Mouse (Mus musculus) MEL (cell line): ENCODE measurements around the gene Tmem253. TPM values are rescaled to one million over a fixed set of nuclear protein-coding genes. Genes with fewer than 3 reads are reported as not detected.

Source experiments
- DNase-seq: peaks from one replicate; pipeline ENCODE4 v3.0.0; 2011; ENCODE audit warnings: low read depth, low spot score
- H3K27ac ChIP-seq: 2 replicates; pipeline ENCODE4 v1.5.1; 2012; ENCODE audit warnings: low read depth, mild to moderate bottlenecking, control low read depth, low read length, moderate library complexity; ENCODE audit not compliant: control insufficient read depth
- H3K27me3 ChIP-seq, 2 experiments: fragments of 150-350 bp in 1 of 2; sonication (generic) in 1 of 2; 2 replicates each; pipeline ENCODE4 v1.6.1; 2012; ENCODE audit warnings: low read length in 2 of 2, mild to moderate bottlenecking in 2 of 2, improper control_type of control experiment in 1 of 2, moderate library complexity in 1 of 2; ENCODE audit not compliant: insufficient read depth in 2 of 2, control insufficient read depth in 1 of 2
- H3K36me3 ChIP-seq, 2 experiments: 2 replicates each; pipeline ENCODE4 v1.6.1; 2012 to 2014; ENCODE audit warnings: low read length in 2 of 2, improper control_type of control experiment in 1 of 2, inconsistent platforms in 1 of 2, mild to moderate bottlenecking in 1 of 2; ENCODE audit not compliant: insufficient read depth in 2 of 2, control insufficient read depth in 1 of 2
- H3K4me1 ChIP-seq, 2 experiments: fragments of 150-350 bp in 1 of 2; sonication (generic) in 1 of 2; 2 replicates each; pipeline ENCODE4 v1.6.1; 2012; ENCODE audit warnings: low read length in 2 of 2, improper control_type of control experiment in 1 of 2, mild to moderate bottlenecking in 1 of 2; ENCODE audit not compliant: insufficient read depth in 2 of 2, control insufficient read depth in 1 of 2
- H3K4me3 ChIP-seq, 2 experiments: fragments of 150-350 bp in 1 of 2; sonication (generic) in 1 of 2; 2 replicates each; pipeline ENCODE4 v1.5.1; 2012; ENCODE audit warnings: low read depth in 2 of 2, low read length in 2 of 2, mild to moderate bottlenecking in 2 of 2, moderate library complexity in 2 of 2, control low read depth in 1 of 2, improper control_type of control experiment in 1 of 2; ENCODE audit not compliant: control insufficient read depth in 1 of 2, insufficient read depth in 1 of 2
- H3K79me2 ChIP-seq: 2 replicates; pipeline ENCODE4 v1.6.1; 2012; ENCODE audit warnings: mild to moderate bottlenecking, low read length, moderate library complexity; ENCODE audit not compliant: control insufficient read depth, poor library complexity, insufficient read depth
- H3K9ac ChIP-seq: 2 replicates; pipeline ENCODE4 v1.6.1; 2012; ENCODE audit warnings: low read depth, mild to moderate bottlenecking, control low read depth, low read length, moderate library complexity; ENCODE audit not compliant: control insufficient read depth, poor library complexity, severe bottlenecking
- H3K9me3 ChIP-seq: fragments of 150-350 bp; sonication (generic); replicated peaks from 2 replicates; pipeline ENCODE4 v1.6.1; 2012; ENCODE audit warnings: mild to moderate bottlenecking, low read length, improper control_type of control experiment, moderate library complexity; ENCODE audit not compliant: insufficient read depth
- BHLHE40 ChIP-seq: IDR thresholded peaks from 2 replicates; pipeline ENCODE4 v1.6.1; 2012; ENCODE audit warnings: low read depth, mild to moderate bottlenecking, inconsistent platforms, low read length, improper control_type of control experiment, borderline replicate concordance
- CHD1 ChIP-seq: IDR thresholded peaks from 2 replicates; pipeline ENCODE4 v1.6.1; 2012; ENCODE audit warnings: low read depth, mild to moderate bottlenecking, inconsistent platforms, low read length, improper control_type of control experiment
- CHD2 ChIP-seq: IDR thresholded peaks from 2 replicates; pipeline ENCODE4 v1.6.1; 2011; ENCODE audit warnings: low read length, improper control_type of control experiment
- CTCF ChIP-seq, 3 experiments: IDR thresholded peaks in 2 of 3; conservative IDR thresholded peaks in 1 of 3; 2 replicates each; pipeline ENCODE4 v1.5.1; 2011 to 2012; ENCODE audit warnings: low read length in 3 of 3, low read depth in 2 of 3, mild to moderate bottlenecking in 2 of 3, improper control_type of control experiment in 1 of 3, inconsistent platforms in 1 of 3, mixed read lengths in 1 of 3, moderate library complexity in 1 of 3; ENCODE audit not compliant: control insufficient read depth in 1 of 3, insufficient read depth in 1 of 3, poor library complexity in 1 of 3, severe bottlenecking in 1 of 3
- ETS1 ChIP-seq: IDR thresholded peaks from 2 replicates; pipeline ENCODE4 v1.6.1; 2012; ENCODE audit warnings: low read depth, mild to moderate bottlenecking, inconsistent platforms, low read length, improper control_type of control experiment, moderate library complexity
- GABPA ChIP-seq: IDR thresholded peaks from 2 replicates; pipeline ENCODE4 v1.6.1; 2012; ENCODE audit warnings: low read depth, mild to moderate bottlenecking, inconsistent platforms, low read length, improper control_type of control experiment, moderate library complexity
- GATA1 ChIP-seq: IDR thresholded peaks from 2 replicates; pipeline ENCODE4 v1.6.1; 2011; ENCODE audit warnings: low read depth, low read length, improper control_type of control experiment
- HCFC1 ChIP-seq: IDR thresholded peaks from 2 replicates; pipeline ENCODE4 v1.6.1; 2012; ENCODE audit warnings: low read depth, mild to moderate bottlenecking, inconsistent platforms, low read length, improper control_type of control experiment, moderate library complexity
- JUND ChIP-seq: IDR thresholded peaks from 2 replicates; pipeline ENCODE4 v1.6.1; 2011; ENCODE audit warnings: low read depth, mild to moderate bottlenecking, improper control_type of control experiment, low read length
- MAFK ChIP-seq: IDR thresholded peaks from 2 replicates; pipeline ENCODE4 v1.6.1; 2011; ENCODE audit warnings: low read depth, mild to moderate bottlenecking, low read length, improper control_type of control experiment, borderline replicate concordance
- MEF2A ChIP-seq: IDR thresholded peaks from 2 replicates; pipeline ENCODE4 v1.6.1; 2014; ENCODE audit warnings: low read depth, mild to moderate bottlenecking, inconsistent platforms, low read length, improper control_type of control experiment; ENCODE audit not compliant: poor library complexity, insufficient replicate concordance, severe bottlenecking; ENCODE audit errors: extremely low read depth
- MYB ChIP-seq: IDR thresholded peaks from 2 replicates; pipeline ENCODE4 v1.6.1; 2011; ENCODE audit warnings: mild to moderate bottlenecking, low read depth, low read length, improper control_type of control experiment
- MYC ChIP-seq: IDR thresholded peaks from 2 replicates; pipeline ENCODE4 v1.6.1; 2011; ENCODE audit warnings: low read depth, mild to moderate bottlenecking, low read length, improper control_type of control experiment, moderate library complexity
- NELFE ChIP-seq: IDR thresholded peaks from 2 replicates; pipeline ENCODE4 v1.6.1; 2011; ENCODE audit warnings: low read depth, low read length, improper control_type of control experiment
- NRF1 ChIP-seq: IDR thresholded peaks from 2 replicates; pipeline ENCODE4 v1.6.1; 2014; ENCODE audit warnings: low read depth, mild to moderate bottlenecking, inconsistent platforms, low read length, improper control_type of control experiment, moderate library complexity; ENCODE audit not compliant: poor library complexity, insufficient read depth, severe bottlenecking
- POLR2A ChIP-seq, 2 experiments: IDR thresholded peaks; 2 replicates each; pipeline ENCODE4 v1.6.1; 2011 to 2012; ENCODE audit warnings: low read length in 2 of 2, mild to moderate bottlenecking in 2 of 2, control low read depth in 1 of 2, improper control_type of control experiment in 1 of 2, low read depth in 1 of 2, moderate library complexity in 1 of 2; ENCODE audit not compliant: control insufficient read depth in 1 of 2, insufficient read depth in 1 of 2, poor library complexity in 1 of 2
- POLR2AphosphoS2 ChIP-seq: IDR thresholded peaks from 2 replicates; pipeline ENCODE4 v1.6.1; 2011; ENCODE audit warnings: low read length, improper control_type of control experiment
- POLR2AphosphoS5 ChIP-seq: IDR thresholded peaks from 2 replicates; pipeline ENCODE4 v1.6.1; 2012; ENCODE audit warnings: low read depth, borderline replicate concordance, mild to moderate bottlenecking, inconsistent platforms, low read length, moderate library complexity, mixed read lengths
- RAD21 ChIP-seq: IDR thresholded peaks from 2 replicates; pipeline ENCODE4 v1.6.1; 2011; ENCODE audit warnings: mild to moderate bottlenecking, low read depth, low read length, improper control_type of control experiment
- SMC3 ChIP-seq: IDR thresholded peaks from 2 replicates; pipeline ENCODE4 v1.6.1; 2011; ENCODE audit warnings: low read depth, low read length, improper control_type of control experiment
- TAL1 ChIP-seq: IDR thresholded peaks from 2 replicates; pipeline ENCODE4 v1.6.1; 2012; ENCODE audit warnings: mild to moderate bottlenecking, inconsistent platforms, low read length, moderate library complexity, mixed read lengths
- TBP ChIP-seq: IDR thresholded peaks from 2 replicates; pipeline ENCODE4 v1.8.0; 2011; ENCODE audit warnings: low read depth, low read length, improper control_type of control experiment
- UBTF ChIP-seq: IDR thresholded peaks from 2 replicates; pipeline ENCODE4 v1.6.1; 2012; ENCODE audit warnings: low read depth, mild to moderate bottlenecking, inconsistent platforms, low read length, improper control_type of control experiment, moderate library complexity, borderline replicate concordance; ENCODE audit not compliant: insufficient read depth
- USF1 ChIP-seq: IDR thresholded peaks from 2 replicates; pipeline ENCODE4 v1.6.1; 2014; ENCODE audit warnings: low read depth, mild to moderate bottlenecking, inconsistent platforms, low read length, improper control_type of control experiment, moderate library complexity
- ZKSCAN1 ChIP-seq: IDR thresholded peaks from 2 replicates; pipeline ENCODE4 v1.6.1; 2012; ENCODE audit warnings: low read depth, mild to moderate bottlenecking, inconsistent platforms, low read length, improper control_type of control experiment, moderate library complexity
- ZMIZ1 ChIP-seq: IDR thresholded peaks from 2 replicates; pipeline ENCODE4 v1.6.1; 2012; ENCODE audit warnings: low read depth, mild to moderate bottlenecking, inconsistent platforms, low read length, improper control_type of control experiment, moderate library complexity
- ZNF384 ChIP-seq: IDR thresholded peaks from 2 replicates; pipeline ENCODE4 v1.6.1; 2012; ENCODE audit warnings: low read depth, mild to moderate bottlenecking, inconsistent platforms, low read length, improper control_type of control experiment
- polyA plus RNA-seq, 2 experiments: library from polyadenylated mRNA; stranded (reverse) in 1 of 2; unstranded in 1 of 2; fragments of >175 nt in 1 of 2; fragments of >200 nt in 1 of 2; gene quantifications; 2 replicates each; pipeline versions ENCODE4 v1.2.1 to v1.2.4; 2012; ENCODE audit warnings: low replicate concordance in 2 of 2, low read depth in 1 of 2; ENCODE audit not compliant: insufficient read length in 2 of 2, insufficient read depth in 1 of 2, missing spikeins in 1 of 2
- total RNA-seq: library from RNA; depleted of rRNA; stranded (reverse); fragments of 300-350 nt; gene quantifications from 2 replicates; pipeline ENCODE4 v1.2.3, GENCODE M21; 2012

Gene Tmem253
- total and polyA plus RNA-seq, 3 experiments: 0.46 to 3.6 TPM; not detected in 1

GRCm38 (mm10) chr14:51997483-51997882, 18.0 kb upstream of the Tmem253 start:
- Histone ChIP-seq H3K4me1 (0 out of 4 replicates have a peak, but pooled peaks cover 0 to 3% of the 10 kb centered on the region in 2 experiments), H3K27ac (no peak overlapping the region), H3K4me3 (no peak overlapping the region), H3K9me3 (no peaks in the 10 kb centered on the region), H3K36me3 (no peaks in the 10 kb centered on the region; a peak in 1 of 4 replicates), H3K27me3 (no peaks in the 10 kb centered on the region), H3K9ac (no peak overlapping the region), H3K79me2 (no peaks in the 10 kb centered on the region)
- TF ChIP-seq ETS1: no peak
- TF ChIP-seq NRF1: no peak
- TF ChIP-seq RAD21: no peak
- TF ChIP-seq MYB: no peak
- TF ChIP-seq ZKSCAN1: no peak
- TF ChIP-seq MEF2A: no peak
- TF ChIP-seq BHLHE40: no peak
- no peak for TF ChIP-seq GATA1
- TF ChIP-seq CHD2: no peak
- no peak for TF ChIP-seq POLR2AphosphoS5
- no peak for TF ChIP-seq USF1
- TF ChIP-seq ZMIZ1: no peak
- TF ChIP-seq MAFK: no peak
- TF ChIP-seq POLR2AphosphoS2: no peak
- TF ChIP-seq CTCF (IDR thresholded peaks at IDR 0.05 in 2 of 3, conservative IDR thresholded peaks at IDR 0.05 in 1 of 3; ENCODE audit: control insufficient read depth in 1 of 3, insufficient read depth in 1 of 3, low read depth in 2 of 3, low read length in 3 of 3, poor library complexity in 1 of 3, severe bottlenecking in 1 of 3): no peak
- TF ChIP-seq JUND: no peak
- no peak for TF ChIP-seq ZNF384
- no peak for TF ChIP-seq GABPA
- TF ChIP-seq POLR2A (IDR thresholded peaks at IDR 0.05; ENCODE audit: control insufficient read depth in 1 of 2, insufficient read depth in 1 of 2, low read depth in 1 of 2, low read length in 2 of 2, poor library complexity in 1 of 2): no peak
- no peak for DNase-seq

- Histone ChIP-seq H3K27ac (no peak overlapping the region), H3K4me1 (no peaks in the 10 kb centered on the region), H3K36me3 (no peaks in the 10 kb centered on the region; a peak in 1 of 4 replicates), H3K27me3 (no peaks in the 10 kb centered on the region), H3K79me2 (no peaks in the 10 kb centered on the region), H3K9ac (no peak overlapping the region), H3K9me3 (no peaks in the 10 kb centered on the region), H3K4me3 (no peak overlapping the region)
- TF ChIP-seq SMC3: no peak
- no peak for TF ChIP-seq UBTF
- TF ChIP-seq POLR2AphosphoS5: no peak
- no peak for TF ChIP-seq NELFE
- TF ChIP-seq MYC: no peak
- no peak for TF ChIP-seq TBP
- TF ChIP-seq TAL1: no peak
- no peak for TF ChIP-seq HCFC1
- no peak for TF ChIP-seq CHD1
- peak; percentile 74 for DNase-seq
Observed at GRCm38 (mm10) chr14:52003981-52004495, 11.4 kb upstream of the Tmem253 start.
